Mouse (Mus musculus) liver, adult 2 months (tissue): ENCODE data around the gene Celf2. TPM values are rescaled to one million over a fixed set of nuclear protein-coding genes. Genes with fewer than 3 reads are reported as not detected.

Experiments
- DNase-seq: peaks from one replicate; pipeline ENCODE4 v3.0.0-alpha.2; 2011; ENCODE audit warnings: low read depth, low spot score; ENCODE audit errors: extremely low read depth
- H3K27ac ChIP-seq: fragments of 200-500 bp; replicated peaks from 2 replicates; pipeline ENCODE4 v1.5.1; 2012; ENCODE audit warnings: low read depth, mild to moderate bottlenecking, control low read depth, inconsistent platforms, low read length; ENCODE audit not compliant: insufficient read depth
- H3K27me3 ChIP-seq: fragments of 200-500 bp; 2 replicates; pipeline ENCODE4 v1.6.1; 2012; ENCODE audit warnings: mild to moderate bottlenecking, moderate library complexity, low read length, inconsistent platforms; ENCODE audit not compliant: control insufficient read depth, insufficient read depth
- H3K36me3 ChIP-seq: fragments of 200-500 bp; 2 replicates; pipeline ENCODE4 v1.6.1; 2012; ENCODE audit warnings: low read length, inconsistent platforms; ENCODE audit not compliant: control insufficient read depth, insufficient read depth
- H3K4me1 ChIP-seq: fragments of 200-500 bp; 2 replicates; pipeline ENCODE4 v1.6.1; 2011; ENCODE audit warnings: low read length; ENCODE audit not compliant: control insufficient read depth, insufficient read depth
- H3K4me3 ChIP-seq: fragments of 200-500 bp; 2 replicates; pipeline ENCODE4 v1.5.1; 2011; ENCODE audit warnings: low read depth, mild to moderate bottlenecking, control low read depth, low read length, moderate library complexity; ENCODE audit not compliant: insufficient read depth
- H3K79me2 ChIP-seq: fragments of 200-500 bp; 2 replicates; pipeline ENCODE4 v1.6.1; 2012; ENCODE audit warnings: inconsistent platforms, mild to moderate bottlenecking, low read length, moderate library complexity; ENCODE audit not compliant: control insufficient read depth, insufficient read depth
- H3K9ac ChIP-seq: fragments of 200-500 bp; 2 replicates; pipeline ENCODE4 v1.6.1; 2012; ENCODE audit warnings: low read depth, mild to moderate bottlenecking, control low read depth, inconsistent platforms, low read length
- CTCF ChIP-seq: fragments of 200-500 bp; IDR thresholded peaks from 2 replicates; pipeline ENCODE4 v1.5.1; 2011; ENCODE audit warnings: low read depth, low read length, control low read depth
- POLR2A ChIP-seq: fragments of 200-500 bp; IDR thresholded peaks from 2 replicates; pipeline ENCODE4 v1.6.1; 2011; ENCODE audit warnings: low read length, control low read depth; ENCODE audit not compliant: insufficient read depth; ENCODE audit errors: extremely low read depth
- whole genome bisulfite sequencing: fragments of 180-500 bp; shearing (Covaris S2); methylation state at CpG from one replicate; pipeline ENCODE4 v1.1.7; 2018; 5-methylcytosine and 5-hydroxymethylcytosine counted together
- polyA plus RNA-seq: library from polyadenylated mRNA; depleted of rRNA; stranded (reverse); fragments of >200 nt; gene quantifications from 2 replicates; pipeline ENCODE4 v1.2.3, GENCODE M21; 2012
- total RNA-seq: library from RNA; depleted of rRNA; stranded (reverse); fragments of >200 nt; gene quantifications from 2 replicates; pipeline ENCODE4 v1.2.3, GENCODE M21; 2014

Gene Celf2
- total and polyA plus RNA-seq, 2 experiments: 2.9 to 4.7 TPM

DNA sequence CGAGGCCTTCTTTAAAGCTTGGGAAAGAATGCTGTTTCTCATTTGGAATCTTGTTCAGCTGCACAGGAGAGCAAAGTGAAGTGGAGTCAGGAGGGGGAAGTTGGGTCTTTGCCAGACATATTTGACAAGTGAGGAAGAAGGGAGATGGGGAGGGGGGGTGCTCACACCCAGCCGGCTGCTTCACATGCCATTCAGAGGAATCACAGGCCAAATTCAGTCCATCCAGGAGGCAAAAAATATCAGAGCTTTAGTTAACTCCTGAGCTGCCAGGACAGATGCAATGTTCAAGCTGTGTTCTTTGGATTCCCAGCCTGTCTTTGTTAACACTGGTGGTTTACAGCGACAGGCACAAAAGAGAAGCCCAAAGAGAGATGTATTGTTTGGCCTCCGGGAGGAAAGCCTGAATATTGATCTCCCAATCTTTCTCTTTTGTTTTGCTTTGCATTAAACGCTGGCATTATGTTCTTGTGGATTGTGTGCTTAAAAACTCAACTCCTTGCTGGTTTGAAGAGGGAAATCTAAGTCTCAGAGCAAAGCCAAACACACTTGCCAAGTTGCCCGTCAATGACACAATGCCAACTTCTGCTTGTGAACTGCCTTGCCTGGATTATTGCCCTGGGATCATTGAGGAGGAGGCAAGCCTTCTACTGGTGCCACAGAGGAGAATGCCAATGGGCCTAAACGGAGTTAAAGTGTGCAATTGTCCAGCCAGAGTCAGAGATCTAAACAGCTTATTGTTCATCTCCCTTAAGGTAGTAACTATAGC is 420.1 kb downstream of the Celf2 start:
- 39% methylated on average over 7 of the region's 7 CpGs for WGBS
- H3K4me3 ChIP-seq: no peak overlapping the region
- no peaks in the 10 kb centered on the region for H3K79me2 ChIP-seq
- no peaks in the 10 kb centered on the region for H3K27me3 ChIP-seq
- no peak overlapping the region for H3K27ac ChIP-seq
- DNase-seq: peak; percentile 30
- H3K36me3 ChIP-seq: no peaks in the 10 kb centered on the region
- TF ChIP-seq POLR2A (no peak), CTCF (no peak)
- H3K9ac ChIP-seq: no peak overlapping the region
- no peaks in the 10 kb centered on the region for H3K4me1 ChIP-seq

DNA sequence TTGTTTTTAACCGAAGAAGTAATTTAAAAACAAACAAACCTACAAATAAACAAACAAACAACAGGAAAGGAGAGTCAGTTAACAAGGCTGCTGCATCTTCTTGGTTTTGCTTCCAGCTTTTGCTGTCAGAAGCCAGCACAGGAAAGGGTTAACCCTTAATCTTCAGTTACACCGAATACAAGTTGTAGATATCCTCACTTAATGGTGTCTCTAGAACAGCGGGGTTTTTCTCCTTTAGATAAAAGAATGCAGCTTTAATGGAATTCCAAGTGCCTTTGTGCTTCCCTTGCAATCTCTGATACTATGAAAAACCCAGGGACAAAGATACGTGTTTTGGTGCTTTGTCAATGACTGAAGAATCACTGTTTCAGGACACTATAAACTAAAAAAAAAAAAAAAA is 420.8 kb downstream of the Celf2 start:
- Histone ChIP-seq H3K79me2 (no peaks in the 10 kb centered on the region), H3K4me1 (no peaks in the 10 kb centered on the region), H3K4me3 (no peak overlapping the region), H3K27me3 (no peaks in the 10 kb centered on the region), H3K9ac (no peak overlapping the region), H3K36me3 (no peaks in the 10 kb centered on the region), H3K27ac (no peak overlapping the region)
- TF ChIP-seq CTCF (no peak), POLR2A (no peak)
- no peak for DNase-seq
- WGBS: 46% methylated on average over 4 of the region's 4 CpGs

DNA sequence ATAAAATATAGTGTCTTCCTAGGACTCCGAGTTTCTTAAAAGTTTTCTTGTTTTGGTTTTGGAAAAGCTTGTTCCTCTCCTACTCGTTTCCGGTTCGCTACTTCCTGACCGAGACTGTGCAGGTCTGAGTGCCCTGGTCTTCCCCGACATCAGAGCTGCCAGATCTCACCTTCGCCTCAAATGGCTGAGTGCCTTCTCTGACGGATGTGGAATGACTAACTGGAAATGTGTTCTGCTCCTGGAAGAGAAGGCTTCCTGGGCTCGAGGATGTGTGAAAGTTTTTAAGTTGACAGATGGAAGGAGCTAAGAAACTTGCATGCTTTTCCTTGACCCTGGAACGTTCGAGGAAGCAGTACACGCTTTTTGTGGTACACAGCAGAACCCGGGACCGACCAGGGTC is 421.9 kb downstream of the Celf2 start:
- Histone ChIP-seq H3K27ac (no peak overlapping the region), H3K9ac (no peak overlapping the region), H3K27me3 (no peaks in the 10 kb centered on the region), H3K79me2 (no peaks in the 10 kb centered on the region), H3K4me3 (no peak overlapping the region), H3K4me1 (no peaks in the 10 kb centered on the region), H3K36me3 (no peaks in the 10 kb centered on the region)
- WGBS: 85% methylated on average over 14 of the region's 14 CpGs
- TF ChIP-seq POLR2A (no peak), CTCF (no peak)
- no peak for DNase-seq

DNA sequence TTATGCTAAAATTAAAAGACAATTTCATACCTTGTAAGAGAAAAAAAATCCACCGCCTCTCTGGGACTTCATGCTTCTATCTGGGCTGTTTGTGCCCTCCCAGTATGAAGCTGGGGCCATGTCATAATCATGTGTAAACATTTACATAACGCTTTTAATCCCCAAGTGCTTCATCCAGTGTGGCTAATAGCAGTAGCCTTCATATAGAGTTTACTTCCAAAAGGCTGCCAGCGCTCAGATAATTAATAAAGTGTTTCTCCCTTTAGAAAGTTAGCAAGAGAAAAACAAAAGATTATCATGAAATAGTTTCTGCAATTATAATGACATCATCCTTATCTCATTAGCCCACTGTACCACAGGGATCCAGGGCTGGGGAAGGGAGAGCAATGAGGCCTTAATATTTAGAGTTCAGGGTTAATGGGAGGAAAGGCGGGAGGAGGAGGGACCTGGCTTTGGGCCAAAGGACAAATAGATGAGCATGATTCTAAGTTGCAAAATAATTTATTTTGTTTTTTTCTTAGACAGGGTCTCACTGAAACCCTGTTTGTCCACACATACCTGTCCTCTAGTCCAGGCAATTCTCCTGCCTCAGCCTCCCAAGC is 425.8 kb downstream of the Celf2 start:
- no peaks in the 10 kb centered on the region for H3K79me2 ChIP-seq
- H3K4me1 ChIP-seq: no peaks in the 10 kb centered on the region
- no peak overlapping the region for H3K27ac ChIP-seq
- TF ChIP-seq POLR2A (no peak), CTCF (no peak)
- peak; percentile 20 for DNase-seq
- 53% methylated on average over 4 of the region's 4 CpGs for WGBS
- no peak overlapping the region for H3K9ac ChIP-seq
- peaks cover 3% of the 10 kb centered on the region; the same call in 1 of the 2 replicates for H3K27me3 ChIP-seq
- H3K36me3 ChIP-seq: no peaks in the 10 kb centered on the region
- H3K4me3 ChIP-seq: no peak overlapping the region

DNA sequence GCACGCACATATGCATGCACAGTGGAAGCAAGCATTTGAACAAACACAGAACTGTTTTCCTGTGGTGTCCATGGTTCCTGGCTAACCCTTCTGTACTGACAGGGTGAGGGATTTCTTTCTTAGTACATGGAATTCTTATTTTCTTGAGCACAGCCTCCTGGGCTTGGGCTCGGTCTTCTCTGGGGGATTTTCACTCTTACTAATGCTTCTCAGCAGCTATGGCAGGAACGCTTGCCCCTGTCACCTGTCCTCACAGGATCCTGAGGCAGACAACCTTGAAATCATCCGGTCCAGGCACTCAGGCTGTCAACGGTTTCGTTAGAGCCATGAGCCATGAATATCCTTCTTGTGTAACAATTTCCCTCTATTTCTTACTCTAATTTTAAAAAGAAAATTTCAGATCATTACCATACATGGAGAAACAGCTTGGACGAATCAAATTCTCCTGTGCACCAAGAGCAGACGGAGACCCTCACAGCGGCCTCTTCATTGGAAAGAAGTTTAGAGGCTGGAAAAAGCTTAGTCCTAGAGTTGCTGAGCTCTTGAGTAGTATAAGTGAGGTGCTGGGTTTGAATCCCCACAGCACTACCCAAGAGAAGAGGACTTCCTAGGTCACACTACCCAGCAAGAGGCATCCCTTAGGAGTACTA is 426.9 kb downstream of the Celf2 start:
- H3K9ac ChIP-seq: no peak overlapping the region
- TF ChIP-seq POLR2A: no peak
- no peak for TF ChIP-seq CTCF

More for the DNA sequence above, 426.9 kb downstream of the Celf2 start:
- Histone ChIP-seq H3K27me3 (peaks cover 3% of the 10 kb centered on the region; the same call in 1 of the 2 replicates), H3K4me1 (no peaks in the 10 kb centered on the region), H3K36me3 (no peaks in the 10 kb centered on the region), H3K79me2 (no peaks in the 10 kb centered on the region), H3K4me3 (no peak overlapping the region), H3K27ac (no peak overlapping the region)
- 82% methylated on average over 9 of the region's 9 CpGs for WGBS
- no peak for DNase-seq
